Mouse (Mus musculus) spleen, adult 12 weeks (tissue): Measurements from ENCODE around the gene Gm28374.

Experiments used
- DNase-seq: peaks from one replicate; pipeline ENCODE4 v3.0.0; 2022; ENCODE audit warnings: low spot score

Gene Gm28374

DNA sequence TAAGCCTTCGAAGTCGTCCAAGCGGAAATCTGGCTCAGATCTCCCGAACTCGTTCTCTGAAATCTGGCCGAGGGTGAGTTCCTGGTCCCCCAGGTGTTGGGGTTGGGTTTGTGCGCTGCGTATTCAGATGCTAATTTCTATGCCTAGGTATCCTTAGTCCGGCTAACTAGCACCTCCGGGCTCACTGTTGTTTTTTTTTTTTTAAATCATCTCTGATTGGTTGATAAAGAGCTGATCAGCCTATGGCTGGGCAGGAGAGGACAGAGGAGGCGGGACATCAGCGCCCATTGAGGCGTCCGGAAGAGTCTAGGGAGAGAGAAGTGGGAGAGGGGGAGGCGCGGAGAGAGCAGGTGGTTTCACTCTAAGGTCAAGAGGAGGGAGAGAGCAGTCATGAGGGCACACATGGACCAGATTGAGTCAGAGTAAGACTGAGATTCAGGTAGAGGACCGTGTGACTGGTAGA, 3.4 kb upstream of the Gm28374 start:
- peak; percentile 67 for DNase-seq

DNA sequence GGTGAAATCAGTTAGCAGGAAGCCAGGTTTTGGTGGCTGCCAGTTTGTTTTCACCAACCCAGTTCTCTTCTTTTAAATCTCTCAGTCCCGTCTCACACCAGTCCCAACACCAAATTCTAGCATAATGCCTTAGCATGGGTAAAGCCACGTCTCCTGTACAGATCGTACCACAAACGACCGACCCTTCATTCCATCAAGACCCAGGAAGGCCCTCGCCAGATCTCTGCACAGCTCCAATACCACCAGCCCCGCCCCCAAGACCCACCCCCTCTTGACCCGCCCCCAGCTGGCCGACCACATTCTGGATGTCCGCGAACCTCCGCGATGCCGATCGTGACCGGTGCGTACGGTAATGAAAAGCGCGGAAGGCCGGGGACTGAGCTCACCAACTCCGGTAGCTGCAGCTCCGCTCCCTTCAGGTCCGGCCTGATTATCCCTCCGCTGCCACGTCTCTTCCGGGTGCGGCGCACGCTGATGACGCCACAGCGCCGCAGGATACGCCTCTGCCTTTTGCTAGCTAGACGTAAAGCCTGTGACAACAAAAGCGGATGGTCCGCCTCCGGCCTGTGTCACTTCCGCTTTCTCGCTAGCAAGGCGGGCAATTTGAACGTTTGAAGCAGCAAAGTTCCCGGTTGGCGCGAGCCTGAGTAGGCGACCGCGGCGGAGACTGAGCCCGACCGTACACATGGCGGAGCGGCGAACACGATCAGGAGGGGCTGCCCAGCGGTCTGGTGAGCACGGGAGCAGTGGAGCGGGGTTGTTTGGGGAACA, 2.6 kb upstream of the Gm28374 start, which contains the start of the genes Zfpl1 and Cdca5:
Gene Zfpl1 (minus strand): TSS at position 479 of the 771 bp plus-strand sequence.
Gene Cdca5 (plus strand): TSS at position 506 of the 771 bp plus-strand sequence.
- DNase-seq, result peak; percentile 94

DNA sequence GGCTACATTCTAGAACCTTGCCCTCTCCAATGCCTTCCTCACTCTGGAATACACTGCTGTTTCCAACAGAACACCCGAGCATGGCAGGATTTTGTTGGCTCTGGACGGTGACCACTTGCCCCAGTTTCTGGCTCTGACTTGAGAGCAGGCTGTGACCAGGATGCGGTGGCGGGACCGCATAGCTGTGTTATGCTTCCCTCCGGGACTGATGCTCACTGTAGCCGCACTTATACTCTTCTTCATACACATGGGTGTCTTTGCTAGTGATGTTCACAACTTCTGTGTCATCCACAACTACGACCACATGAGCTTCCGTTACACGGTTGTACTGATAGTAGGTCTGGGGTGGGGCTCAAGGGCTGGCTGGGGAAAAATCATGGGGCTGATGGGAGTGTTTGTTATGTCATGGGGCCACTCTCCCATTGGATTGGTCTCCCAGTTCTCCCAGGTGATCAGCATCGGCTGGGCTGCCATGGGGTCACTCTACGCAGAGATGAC, 2.0 kb downstream of the Gm28374 start, which contains the start of gene Tmem262:
Gene Tmem262 (plus strand): TSS at position 51 of the 498 bp plus-strand sequence.
- DNase-seq, result no peak

DNA sequence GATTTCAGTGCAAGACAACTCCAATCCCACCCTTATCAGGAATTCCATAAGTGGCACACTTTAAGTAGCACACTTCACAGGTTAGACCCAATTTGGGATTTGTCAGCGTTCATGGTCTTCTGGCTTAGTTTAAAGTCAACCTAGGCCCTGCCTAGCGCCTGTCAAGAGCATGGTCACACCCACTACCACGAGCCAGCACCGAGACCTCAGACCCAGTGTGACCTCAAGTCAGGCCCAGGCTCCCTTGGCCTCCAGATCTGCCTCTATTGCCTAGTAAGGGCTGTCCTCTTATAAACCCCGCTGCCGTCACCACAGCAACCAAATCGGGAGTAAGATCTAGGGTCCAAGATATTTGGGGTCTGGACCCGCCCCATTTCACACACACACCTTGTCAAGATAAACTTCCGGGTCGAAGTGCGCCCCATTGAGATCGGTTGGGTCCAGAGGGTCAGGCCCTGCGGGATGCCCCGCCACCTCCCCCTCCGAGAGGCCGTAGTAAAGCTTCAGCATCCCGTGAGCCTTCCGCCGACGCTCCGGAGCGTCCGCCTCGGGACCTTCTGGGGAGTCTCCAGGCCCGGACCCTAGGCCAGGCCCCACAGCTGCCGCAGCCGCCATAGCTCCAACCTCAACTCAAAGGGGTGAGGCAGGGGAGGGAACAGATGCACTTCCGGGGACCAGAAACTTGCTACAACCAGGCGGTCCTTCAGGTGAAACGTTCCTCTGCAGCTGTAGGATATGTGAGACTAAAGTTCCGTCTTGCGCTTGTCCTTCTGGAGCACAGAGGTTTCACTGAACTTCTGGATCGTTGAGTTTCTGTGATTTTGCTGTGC, 5.3 kb downstream of the Gm28374 start, which contains the start of gene Vps51:
Gene Vps51 (minus strand): TSS at position 668 of the 830 bp plus-strand sequence.
- peak; percentile 71 for DNase-seq

DNA sequence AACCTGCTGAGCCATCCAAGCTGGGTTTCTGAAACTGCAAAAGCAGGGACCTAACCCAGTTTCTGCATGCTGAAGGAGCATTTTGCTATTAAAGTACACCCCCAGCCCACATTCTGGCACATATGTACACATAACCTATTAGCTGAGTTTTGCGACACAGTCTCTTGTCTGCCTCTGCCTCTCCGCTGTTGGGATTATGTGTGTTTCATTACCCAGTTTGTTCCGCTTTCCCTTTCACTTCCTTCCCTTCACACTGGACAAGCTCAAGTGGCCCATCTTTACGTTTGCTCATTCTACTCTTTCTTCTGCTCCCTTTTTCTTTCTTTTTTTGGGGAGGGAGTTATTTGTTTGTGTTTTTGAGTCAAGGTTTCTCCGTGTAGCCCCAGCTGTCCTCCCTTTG, 8.2 kb downstream of the Gm28374 start:
- no peak for DNase-seq

DNA sequence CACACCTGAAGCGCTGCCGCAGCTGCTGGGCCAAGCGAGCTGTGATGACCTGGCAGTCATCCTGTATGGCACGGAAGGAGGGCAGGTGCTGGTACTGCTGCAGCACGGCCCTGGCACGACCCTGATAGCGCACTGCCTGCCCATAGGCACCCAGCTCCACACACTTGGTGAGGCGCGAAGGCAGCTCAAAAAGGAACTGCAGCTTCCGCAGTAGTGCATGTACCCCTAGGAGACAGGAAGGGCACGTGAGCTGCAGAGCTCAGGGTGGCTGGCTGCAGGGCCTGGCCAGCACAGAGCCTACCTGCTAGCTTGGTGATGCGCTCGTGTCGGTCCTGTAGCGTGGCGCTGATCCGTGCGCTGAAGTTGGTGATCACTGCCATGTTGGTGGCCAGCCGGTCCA, 10.8 kb downstream of the Gm28374 start:
- no peak for DNase-seq

DNA sequence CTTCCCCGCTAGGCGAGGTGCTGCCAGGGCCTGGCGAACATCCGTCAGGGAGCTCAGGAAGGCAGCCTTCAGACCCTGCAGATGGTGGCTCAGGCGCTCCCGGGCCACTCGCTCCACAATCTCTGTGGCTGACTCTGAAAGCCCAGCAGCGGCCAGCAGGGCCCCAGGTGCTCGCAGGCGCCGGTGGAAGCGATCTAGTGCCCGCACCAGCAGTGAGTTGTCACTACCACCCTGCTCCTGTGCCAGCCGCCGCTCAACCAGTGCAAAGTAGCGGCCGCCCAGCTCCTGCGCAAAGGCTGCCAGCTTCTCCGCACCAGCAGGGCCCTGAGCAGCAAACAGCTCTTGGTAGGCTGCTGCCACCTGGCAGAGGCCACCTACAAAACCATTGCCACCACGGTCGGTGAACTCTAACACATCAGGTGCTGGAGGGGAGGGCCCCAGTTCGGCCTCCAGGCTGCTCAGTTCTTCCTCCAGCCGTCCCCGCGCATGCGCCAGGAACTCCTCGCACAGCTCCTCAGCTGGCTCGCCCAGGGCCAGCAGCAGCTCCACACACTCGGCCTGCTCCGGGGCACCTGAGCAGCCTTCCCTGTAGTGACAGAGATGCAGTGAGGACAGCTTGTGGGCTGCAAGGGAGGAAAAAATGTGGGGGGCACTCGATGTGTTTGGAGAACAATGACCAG, 11.3 kb downstream of the Gm28374 start:
- DNase-seq, result no peak

DNA sequence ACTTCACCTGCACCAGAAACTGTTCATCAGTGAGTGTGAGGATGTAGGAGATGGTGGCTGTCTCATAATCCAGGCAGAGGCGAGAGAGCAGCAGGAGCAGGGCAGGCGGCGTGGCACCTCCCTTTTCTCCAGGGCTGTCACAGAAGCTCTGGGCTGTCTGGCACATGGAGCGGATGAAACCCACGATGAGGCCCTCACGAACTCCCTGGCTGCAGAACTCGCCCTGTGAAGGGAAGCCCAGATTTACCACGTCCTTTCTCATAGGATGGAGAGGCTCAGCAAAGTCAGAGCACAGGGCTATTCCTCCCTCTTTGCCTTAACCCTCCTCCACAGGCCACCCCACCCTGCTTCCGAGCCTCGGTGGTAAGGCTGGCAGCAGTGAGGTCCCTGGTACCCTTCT, 12.2 kb downstream of the Gm28374 start:
- no peak for DNase-seq

DNA sequence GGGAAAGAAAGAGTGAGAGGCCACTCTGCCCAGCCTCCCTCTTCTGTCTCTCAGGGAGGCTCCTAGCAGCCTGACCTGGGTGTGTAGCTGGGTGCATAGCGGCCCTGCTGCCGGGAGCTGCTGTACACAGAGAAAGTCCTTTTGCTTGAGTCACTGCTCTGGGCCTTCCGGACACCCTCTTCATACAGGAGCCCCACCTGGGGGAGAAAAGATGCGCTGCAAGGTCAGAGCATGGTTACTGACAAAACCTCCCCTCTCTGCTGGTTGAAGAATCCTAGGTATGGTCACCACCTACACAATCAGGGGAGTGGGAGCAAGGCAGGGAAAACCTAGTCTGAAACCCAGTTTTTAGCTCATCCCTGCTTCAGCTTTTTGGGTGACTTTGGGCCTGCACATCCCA, 13.1 kb downstream of the Gm28374 start:
- DNase-seq, result no peak

DNA sequence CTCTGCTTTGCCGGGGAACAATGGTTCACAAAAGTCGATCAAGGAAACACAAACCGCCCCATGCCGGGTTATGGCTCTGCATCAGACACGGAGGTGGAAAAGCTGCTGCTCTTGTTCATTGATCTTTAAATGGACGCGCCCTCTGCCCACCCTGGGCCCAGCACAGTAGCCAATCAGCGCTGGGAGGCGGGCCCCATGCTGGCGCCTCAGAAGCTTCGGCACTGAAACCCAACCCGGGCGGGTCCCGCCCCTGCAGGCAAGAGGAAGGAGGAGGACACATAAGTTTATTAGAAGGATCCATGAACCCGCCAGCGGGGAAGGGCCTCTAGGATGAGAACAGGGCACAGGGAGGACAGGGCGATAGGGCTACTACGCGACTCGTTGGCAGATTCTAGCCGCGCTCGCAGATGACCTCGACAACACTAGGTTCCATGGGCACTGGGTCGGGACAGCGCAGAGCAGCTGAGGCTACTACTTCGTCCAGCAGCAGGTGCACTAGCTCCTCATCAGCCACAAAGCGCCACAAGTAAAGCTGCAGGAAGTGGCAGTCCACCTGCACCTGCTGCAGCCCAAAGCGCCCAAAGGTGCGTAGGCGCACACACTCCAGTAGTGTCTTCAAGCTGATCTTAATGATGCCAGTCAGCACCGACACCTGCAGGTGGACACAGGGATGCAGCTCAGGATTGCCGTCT, 14.2 kb downstream of the Gm28374 start, which contains the start of gene Tm7sf2:
Gene Tm7sf2 (minus strand): TSS at position 650 of the 692 bp plus-strand sequence.
- peak; percentile 82 for DNase-seq

DNA sequence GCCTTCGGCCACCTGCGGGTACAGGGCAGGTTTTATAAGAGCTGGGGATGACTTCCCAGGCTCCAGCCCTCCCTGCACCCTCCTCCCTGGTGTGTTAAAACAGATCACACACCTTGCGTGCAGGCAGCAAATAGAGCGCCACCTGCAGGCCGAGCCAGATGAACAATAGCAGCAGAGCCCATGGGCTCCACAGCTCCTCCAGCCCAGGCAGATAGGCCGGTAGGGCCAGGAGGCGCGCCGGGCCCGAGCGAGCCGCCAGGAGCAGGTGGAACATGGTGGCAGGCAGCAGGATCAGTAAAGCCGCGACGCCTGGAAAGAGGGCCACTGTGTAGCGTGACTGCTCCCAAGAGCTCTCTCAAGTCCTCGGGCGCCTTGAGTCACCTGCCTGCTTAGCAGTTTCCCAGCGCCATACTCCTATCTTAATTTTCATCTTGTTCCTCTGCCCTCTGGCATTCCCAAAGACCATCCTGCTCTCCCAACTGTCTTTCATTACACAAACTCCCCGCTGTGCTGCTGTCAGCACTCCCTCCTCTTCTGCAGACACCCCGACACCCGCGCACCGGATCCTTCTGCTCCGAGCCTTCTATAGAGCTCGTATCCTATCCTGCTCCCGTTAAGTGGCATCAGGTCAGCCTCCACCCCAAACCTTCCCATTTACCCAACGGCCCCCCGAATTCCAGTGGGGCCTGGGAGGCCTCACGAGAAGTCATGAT, 14.9 kb downstream of the Gm28374 start:
- peak; percentile 76 for DNase-seq

DNA sequence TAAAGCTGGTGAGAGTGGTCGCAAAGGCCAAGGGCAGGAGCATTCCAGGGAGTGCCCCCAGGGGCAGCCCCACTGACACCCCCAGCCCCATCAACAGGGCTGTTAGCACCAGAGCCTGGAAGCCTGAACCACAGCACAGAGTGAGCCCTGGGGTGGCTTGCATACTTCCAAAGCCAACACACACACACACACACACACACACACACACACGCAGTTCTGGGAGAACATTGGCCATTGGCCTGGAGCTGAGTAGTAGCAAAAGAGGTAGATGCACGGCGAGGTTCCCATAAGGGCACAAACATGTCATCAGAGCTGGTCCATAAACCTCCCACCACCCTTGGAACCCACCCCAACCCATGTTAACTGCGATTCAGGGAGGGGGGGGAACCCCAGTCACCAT, 15.5 kb downstream of the Gm28374 start:
- DNase-seq, result no peak

DNA sequence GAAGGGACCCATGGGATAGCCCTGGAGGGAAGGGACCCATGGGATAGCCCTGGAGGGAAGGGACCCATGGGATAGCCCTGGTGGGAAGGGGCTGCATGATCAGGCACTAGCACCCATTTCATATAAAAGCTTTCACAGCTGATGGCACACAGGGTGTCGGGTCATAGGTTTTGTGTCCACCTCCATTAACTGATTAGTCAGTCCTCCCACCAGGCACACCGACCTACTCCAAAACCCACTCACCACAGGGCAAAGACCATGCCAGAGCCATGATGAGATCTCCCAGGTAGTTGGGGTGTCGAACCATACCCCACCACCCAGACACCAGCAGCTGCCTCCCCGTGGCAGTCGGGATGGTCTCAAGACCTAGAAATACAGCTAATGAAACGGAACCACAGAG, 19.0 kb downstream of the Gm28374 start:
- no peak for DNase-seq

DNA sequence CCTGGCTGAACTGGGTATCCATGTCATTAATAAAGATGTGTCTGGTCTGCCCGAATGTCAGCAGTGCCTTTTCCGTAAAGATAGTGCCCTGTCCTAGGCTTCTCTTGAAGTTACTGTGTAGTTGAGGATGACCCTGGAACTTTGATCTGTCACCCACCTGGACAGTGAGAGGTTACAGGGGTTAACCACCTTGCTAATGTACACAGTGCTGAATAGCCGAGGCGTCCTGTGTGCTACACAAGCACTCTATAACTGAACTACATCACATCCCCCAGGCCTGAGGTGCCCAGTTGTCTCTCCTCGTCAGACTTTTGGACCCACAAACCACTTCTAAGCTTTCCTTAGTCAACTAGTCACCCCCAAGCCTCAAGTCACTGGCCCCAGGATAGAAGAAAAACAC, 19.6 kb downstream of the Gm28374 start:
- no peak for DNase-seq

DNA sequence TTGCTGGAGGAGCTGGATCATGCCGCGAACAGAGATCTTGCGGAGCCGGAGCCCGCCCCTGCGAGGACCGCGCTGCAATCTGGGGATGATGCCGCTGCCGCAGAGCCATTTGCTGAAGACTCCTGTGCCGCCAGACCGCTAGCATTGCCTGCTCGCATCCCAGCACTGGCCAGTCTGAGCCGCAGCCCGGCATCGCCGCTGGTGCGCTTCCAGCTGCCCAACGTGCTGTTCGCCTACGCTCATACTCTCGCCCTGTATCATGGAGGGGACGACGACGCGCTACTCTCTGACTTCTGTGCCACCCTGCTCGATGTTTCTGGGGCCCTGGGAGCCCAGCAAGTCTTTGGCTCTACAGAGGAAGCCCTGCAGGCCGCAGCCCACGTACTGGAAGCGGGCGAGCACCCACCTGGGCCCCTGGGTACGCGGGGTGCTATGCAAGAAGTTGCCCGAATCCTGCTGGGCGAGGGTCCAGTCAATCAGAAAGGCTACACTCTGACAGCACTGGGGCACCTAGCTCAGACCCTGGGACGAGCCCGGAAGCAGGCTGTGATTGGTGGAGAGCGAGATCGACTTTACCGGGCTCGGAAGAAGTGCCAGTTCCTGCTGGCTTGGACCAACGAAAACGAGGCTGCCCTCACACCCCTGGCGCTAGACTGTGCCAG, 20.3 kb downstream of the Gm28374 start:
- DNase-seq, result no peak

DNA sequence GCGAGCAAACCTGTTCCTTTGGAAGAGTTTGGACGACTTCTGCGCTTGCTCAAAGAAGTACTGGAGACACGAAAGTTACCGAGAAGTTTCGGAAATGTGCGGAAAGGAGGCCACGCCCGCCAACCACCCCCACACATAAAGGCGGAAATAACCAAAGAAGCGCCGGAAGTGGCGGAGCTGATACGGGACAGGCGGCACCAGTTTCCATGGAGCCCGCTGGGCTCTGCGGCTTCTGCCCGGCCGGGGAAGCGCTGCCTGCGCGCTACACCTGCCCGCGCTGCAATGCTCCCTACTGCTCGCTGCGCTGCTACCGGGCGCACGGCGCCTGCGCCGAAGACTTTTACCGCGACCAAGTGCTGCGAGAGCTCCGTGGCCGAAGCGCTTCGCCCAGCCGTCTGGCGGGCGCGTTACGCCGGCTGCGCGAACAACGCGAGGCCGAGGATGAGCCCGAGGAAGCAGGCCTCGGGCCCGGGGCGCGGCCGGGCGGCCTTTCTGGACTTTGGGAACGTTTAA, 21.0 kb downstream of the Gm28374 start, which contains the start of gene Znhit2:
Gene Znhit2 (plus strand): TSS at position 172 of the 513 bp plus-strand sequence.
- DNase-seq, result peak; percentile 84

DNA sequence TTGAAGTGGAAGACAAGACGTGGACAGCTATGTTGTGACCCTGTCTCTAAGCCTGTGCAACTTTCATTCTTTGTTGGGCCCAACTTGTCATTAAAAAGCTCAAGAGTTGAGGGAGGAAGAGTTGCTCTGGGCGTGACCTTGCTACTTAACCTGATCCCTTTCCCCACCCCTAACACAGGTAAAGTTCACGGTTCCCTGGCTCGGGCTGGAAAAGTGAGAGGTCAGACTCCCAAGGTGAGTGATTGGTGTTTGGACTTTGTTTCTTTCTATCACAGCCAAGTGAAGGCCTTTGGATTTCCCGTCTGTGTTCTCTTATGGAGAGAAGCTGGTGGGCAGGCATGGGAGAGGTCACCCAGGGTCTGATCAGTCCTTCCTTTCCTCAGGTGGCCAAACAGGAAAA, 23.1 kb downstream of the Gm28374 start:
- no peak for DNase-seq

DNA sequence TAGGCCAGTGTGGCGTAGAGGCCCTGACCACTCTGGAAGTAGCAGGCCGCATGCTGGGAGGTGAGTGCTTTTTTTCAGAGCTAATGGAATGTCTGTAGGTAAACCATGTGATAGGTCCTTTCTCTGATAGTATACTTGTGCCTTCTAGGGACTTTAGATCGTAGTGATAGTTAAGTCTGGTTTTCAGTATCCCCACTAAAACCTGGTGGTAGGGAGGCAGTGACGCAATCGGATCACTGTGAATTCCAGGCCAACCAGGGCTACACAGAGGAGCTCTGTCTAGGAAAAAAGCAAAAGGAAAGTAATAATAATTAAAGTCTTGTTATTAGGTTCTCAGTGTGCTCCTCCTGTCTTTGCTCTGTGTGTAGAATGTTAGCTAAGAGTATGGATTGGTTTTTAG, 23.5 kb downstream of the Gm28374 start:
- no peak for DNase-seq

DNA sequence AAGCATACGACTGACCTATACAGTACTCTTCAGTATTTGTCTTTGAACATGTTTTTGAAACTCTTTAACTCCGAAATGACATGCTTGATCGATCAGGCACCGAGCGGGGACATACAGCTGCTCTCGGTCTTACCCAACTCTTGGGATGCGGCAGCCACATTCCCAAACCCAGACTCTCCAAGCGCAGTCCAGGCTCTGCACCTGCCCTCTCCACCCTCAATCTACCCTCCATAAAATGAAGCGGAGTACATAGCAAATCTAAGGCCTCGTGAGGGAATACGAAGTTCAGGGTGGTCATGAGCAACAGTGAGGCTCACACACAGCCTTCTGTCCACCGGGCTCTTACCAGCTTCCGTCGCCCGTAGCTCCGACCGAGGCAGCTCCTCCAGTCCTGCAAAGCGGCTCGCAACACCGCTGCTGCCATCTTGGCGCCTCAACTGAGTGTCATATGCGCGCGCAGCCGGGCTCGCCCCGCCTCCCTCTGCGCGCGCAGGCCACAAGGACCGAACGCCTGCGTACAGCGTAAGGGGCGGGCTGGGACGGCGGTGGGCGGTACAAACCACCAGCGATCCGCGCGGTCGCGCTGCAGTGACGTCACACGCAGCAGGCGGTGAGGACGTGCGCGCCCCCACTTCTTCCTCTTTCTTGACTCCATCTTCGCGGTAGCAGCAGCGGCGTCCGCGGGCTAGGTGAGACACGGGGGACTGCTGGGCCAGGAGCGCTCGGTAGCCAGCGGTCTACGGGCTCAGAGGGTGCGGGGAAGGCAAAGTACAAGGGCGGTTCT, 24.6 kb downstream of the Gm28374 start, which contains the start of the genes Mrpl49 and Fau:
Gene Mrpl49 (minus strand): TSS at position 473 of the 784 bp plus-strand sequence.
Gene Fau (plus strand): TSS at position 532 of the 784 bp plus-strand sequence.
- peak; percentile 98 for DNase-seq
